Mouse (Mus musculus) 3T3-L1 (cell line): ENCODE data around the gene Ahcy.
"Not testable (repeated sequence)": the region's sequence is repeated elsewhere in the genome, so short reads cannot be mapped to it uniquely, and the experiment has no call there.

Source experiments
- DNase-seq: peaks from one replicate; pipeline ENCODE4 v3.0.0-alpha.2; 2015; ENCODE audit warnings: low read depth, low spot score

The Ahcy gene

DNA sequence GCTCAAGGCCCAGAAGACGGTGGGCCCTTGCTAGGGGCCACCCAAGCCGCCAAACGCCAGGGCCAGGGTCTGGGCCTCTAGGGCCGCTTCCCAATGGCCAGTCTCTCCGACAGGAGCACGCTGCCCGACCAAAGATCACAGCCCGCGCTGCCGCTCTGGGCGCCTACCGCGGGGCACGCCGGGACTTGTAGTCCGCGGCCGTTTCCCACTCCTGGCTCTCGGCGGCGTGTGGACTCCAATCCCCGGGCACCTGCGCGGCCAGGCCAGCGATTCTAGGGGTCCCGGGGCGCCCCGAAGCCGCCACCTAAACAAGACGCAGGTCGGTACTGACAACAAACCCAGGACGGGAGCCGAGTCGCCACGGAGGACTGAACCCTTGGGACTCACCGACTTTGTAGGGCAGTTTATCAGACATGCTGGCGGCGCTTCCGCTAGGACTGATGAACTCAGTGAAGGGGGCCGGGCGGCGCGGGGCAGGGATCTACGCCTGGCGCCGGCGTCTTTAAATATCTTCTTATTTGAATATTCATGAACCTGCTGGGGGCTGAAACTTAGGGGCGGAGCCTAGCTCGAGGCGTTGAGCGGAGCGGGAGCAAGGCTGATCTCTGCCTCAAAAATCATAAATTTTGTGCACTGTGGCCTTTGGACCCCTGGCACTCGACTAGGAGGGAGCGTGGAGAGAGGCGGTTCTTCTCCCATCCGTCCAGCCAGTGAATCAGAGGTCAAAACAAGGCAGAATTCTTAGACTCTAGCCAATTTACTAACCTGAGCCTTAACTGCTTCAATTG is at the start of gene Ahcy:
Ahcy (minus strand) TSS at position 520 of the 788 bp plus-strand sequence.
- peak; percentile 93 for DNase-seq

GRCm38 (mm10) chr2:155115216-155115830 is 41.0 kb upstream of the Ahcy start:
- DNase-seq, result no peak

- not testable (repeated sequence) for DNase-seq
These were observed 33.0 kb upstream of the Ahcy start for GRCm38 (mm10) chr2:155107276-155107675.

GRCm38 (mm10) chr2:155103607-155104006 is 29.3 kb upstream of the Ahcy start:
- DNase-seq, result no peak

DNA sequence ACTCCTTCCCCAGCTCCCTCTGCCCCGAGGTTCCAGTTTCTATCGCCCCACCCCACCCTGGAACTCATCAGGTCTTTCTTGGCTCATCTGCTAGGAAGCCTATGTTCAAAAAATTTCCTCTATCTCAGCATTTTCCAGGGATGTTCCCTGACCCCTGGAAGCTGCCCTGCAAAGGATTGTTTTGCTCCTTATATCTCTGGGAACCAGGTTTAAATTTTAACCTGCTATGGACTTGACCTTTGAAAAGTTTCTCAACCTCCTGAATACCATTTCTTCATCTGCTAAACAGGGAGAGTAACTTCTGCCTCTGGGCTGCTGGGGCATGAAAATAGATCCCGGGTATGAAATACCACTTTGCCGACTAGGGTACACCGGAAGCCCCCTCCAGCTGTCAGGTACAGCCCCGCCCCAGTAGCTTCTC is 27.5 kb upstream of the Ahcy start:
- DNase-seq, result no peak

- no peak for DNase-seq
These were observed 26.5 kb upstream of the Ahcy start for GRCm38 (mm10) chr2:155100796-155101259.

DNA sequence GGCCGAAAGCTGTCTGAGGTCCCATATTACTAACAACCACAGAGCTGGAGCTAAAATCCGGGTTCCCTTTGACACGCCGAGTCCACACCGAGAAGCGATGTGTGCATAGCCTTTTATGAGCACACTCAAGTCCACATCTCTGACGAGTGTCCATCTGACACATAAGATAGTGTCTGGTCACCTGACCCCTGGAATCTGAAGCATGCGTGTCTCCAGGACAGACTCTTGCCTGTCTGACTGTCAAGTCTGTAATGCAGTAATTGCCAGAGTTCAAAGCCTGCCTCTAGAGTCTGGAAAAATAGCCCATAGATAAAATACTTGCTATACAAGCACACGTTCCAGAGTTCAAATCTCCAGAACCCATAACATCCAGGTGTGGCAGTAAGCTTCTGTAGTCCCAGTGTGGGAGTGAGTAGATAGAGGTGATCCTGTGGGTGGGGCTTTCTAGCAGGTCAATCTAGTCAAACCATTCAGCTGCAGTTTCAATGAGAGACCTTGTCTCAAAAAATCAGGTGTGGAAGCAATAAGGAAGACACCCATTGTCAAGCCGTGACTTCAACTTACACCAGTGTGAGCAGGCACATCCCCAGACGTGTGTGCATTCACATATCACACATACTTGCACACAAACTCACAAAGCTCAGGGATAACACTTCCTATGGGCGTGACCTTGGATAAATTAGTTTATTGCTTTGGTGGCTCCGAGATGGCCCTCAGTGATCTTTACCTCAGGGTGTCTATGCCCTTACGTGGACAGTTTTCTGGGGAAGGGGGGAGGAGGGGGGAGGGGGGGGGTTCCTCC is 25.9 kb upstream of the Ahcy start:
- no peak for DNase-seq

GRCm38 (mm10) chr2:155099421-155099820 is 25.1 kb upstream of the Ahcy start:
- peak; percentile 60 for DNase-seq

GRCm38 (mm10) chr2:155098720-155099380 is 24.6 kb upstream of the Ahcy start:
- peak; percentile 73 for DNase-seq

- no peak for DNase-seq
These were observed 19.1 kb upstream of the Ahcy start for GRCm38 (mm10) chr2:155093418-155093817.

DNA sequence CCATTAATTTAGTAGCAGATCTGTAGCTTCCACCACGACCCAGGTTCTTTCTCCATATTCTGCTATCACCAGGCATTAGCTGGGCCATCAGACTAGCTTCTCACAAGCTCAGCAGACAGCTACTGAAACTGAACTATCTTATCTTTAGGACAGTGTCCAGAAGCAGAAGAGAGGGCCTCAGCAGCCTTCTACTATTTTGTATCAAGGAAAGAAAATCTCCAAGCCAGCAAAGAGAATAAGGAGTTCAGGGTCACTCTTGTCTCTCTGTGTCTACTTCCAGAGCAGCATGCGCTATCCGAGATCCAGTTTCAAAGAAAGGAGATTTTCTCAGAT is 17.4 kb upstream of the Ahcy start:
- no peak for DNase-seq

DNA sequence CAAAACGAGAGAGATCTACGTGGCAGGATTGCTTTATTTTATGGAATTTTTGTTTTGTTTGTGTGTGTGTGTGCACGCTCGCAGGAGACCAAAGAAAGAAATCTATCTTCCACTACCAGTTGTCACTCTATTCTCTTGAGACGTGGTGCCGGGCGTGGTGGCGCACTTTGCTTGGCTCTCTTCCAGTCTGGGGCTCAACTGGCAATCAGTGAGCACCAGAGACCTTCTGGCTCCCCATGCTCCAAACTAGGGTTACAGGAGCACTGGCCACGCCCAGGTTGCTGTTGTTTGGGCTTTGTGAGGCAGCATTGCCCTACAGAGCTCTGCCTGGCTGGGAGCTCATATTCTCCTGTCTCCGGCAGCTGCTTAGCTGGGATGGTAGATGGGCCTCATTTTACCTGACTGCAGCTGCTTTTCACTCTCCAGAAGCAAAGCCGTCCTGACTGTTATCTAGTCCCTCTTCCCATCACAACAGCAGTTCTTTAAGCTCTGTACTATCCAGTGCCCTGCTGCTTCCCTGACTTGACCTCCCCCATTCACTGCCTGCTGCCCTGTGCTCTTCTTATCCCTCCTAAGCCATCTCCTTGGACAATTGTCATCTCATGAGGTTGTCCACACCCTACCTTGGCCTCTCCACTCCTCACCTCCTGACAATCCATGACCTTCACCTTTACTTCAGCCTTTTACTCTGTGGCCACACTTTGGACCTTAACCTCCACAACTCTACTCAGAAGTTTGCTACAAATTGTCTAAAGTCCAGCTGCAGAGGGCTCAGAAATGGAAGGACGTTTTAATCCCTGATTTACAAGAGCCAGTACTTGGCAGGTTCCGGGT is 16.8 kb upstream of the Ahcy start:
- no peak for DNase-seq

GRCm38 (mm10) chr2:155088264-155088663 is 14.0 kb upstream of the Ahcy start:
- DNase-seq, result no peak

DNA sequence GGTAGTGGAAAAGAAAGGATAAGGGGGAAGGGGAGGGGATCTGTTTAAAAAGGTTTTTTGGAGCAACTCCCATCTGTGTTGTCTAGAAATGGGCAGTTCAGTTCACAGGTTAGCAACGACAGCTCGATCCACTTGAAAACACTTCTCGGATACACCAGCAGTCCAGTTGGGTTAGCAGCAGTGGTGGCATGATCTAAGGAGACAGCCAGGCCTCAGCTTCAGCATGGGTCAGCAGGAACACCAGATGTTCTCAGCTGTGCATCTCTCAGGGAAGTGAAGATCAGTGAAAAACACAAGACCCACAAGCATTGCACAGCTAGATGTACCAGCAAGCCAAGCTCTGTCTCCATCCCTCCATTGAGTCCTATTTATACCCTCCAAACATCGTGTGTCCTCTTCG is 12.0 kb upstream of the Ahcy start:
- no peak for DNase-seq

- DNase-seq, result no peak
These were observed 10.2 kb upstream of the Ahcy start for GRCm38 (mm10) chr2:155084546-155084945.

- DNase-seq, result peak; percentile 78
These were observed 8.0 kb upstream of the Ahcy start for GRCm38 (mm10) chr2:155082121-155082803.

DNA sequence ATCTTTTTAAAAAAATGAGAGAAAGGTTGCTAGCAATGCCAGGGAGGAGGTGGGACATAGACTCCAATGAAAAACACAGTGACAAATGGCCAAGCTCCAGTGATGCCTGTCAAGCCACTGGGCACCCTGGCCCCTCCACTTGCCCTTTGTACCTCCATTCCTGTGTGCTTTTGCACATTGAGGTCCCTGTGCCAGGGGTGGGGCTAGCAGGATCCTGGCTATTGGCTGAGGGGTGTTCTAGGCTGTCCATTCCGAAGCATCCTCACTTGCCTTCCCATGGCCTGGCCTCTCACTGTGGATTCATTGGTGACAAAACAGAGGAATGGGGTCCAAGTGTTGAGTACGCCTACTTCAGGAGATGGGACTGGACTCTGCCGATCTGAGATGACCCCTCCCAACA is 6.8 kb upstream of the Ahcy start:
- no peak for DNase-seq

DNA sequence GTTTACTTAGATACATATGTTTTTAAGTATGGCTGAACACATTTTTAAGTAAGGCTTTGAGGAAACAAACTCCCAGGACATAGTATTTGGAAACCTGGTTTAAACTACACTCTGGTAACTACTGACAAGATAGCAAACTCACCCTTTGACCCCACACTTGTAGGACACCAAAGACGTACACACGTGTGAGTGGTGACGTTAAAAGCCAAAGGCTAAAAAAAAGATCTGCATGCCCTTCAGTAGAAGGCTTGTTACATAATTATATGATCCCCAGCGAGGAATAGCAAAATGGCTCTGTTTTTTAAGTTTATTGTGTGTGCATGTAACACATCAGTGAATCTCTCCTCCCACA is 5.9 kb upstream of the Ahcy start:
- DNase-seq, result no peak

GRCm38 (mm10) chr2:155079500-155080178 is 5.3 kb upstream of the Ahcy start:
- peak; percentile 63 for DNase-seq

DNA sequence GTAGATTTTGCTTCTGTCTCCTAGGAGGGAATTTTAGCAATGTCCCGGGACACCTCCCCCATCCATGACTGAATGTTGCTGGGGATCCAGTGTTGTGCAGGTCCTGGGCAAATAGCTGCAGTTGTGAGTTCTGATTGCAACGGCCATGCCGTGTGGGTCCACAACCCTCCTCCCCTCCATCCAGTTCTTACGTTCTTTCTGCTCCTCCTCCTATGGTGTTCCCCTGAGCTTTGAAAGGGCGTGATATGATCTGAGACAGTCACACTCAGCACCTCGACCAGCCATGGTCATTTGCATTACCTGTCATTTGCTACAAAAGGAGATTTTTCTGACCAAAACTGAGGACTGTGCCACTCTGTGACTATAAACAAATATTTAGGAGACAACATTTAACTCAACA is 1.4 kb upstream of the Ahcy start:
- no peak for DNase-seq
